Mouse (Mus musculus) forebrain, embryonic 12.5 days (tissue): ENCODE measurements around the gene Pnliprp2. TPM values are rescaled to one million over a fixed set of nuclear protein-coding genes. Genes with fewer than 3 reads are reported as not detected.

Experiments used
- ATAC-seq: fragments of 200-750 bp; cut with Nextera tagmentation; 2 replicates; pipeline ENCODE4 v1.8.0; 2017; ENCODE audit warnings: moderate TSS enrichment; ENCODE audit not compliant: low FRiP score
- H3K27ac ChIP-seq: fragments of 300-500 bp; sonication (generic); 2 replicates; pipeline ENCODE4 v1.5.1; 2016; ENCODE audit warnings: mild to moderate bottlenecking
- H3K27me3 ChIP-seq: fragments of 300-500 bp; sonication (generic); 2 replicates; pipeline ENCODE4 v1.6.1; 2016; ENCODE audit warnings: mild to moderate bottlenecking
- H3K36me3 ChIP-seq: fragments of 300-500 bp; sonication (generic); replicated peaks from 2 replicates; pipeline ENCODE4 v1.6.1; 2016; ENCODE audit warnings: mild to moderate bottlenecking
- H3K4me1 ChIP-seq: fragments of 300-500 bp; sonication (generic); 2 replicates; pipeline ENCODE4 v1.6.1; 2016
- H3K4me2 ChIP-seq: fragments of 300-500 bp; sonication (generic); 2 replicates; pipeline ENCODE4 v1.6.1; 2016; ENCODE audit warnings: mild to moderate bottlenecking, moderate library complexity
- H3K4me3 ChIP-seq: fragments of 300-500 bp; sonication (generic); replicated peaks from 2 replicates; pipeline ENCODE4 v1.5.1; 2016; ENCODE audit warnings: mild to moderate bottlenecking
- H3K9ac ChIP-seq: fragments of 300-500 bp; sonication (generic); 2 replicates; pipeline ENCODE4 v1.6.1; 2016; ENCODE audit warnings: mild to moderate bottlenecking
- H3K9me3 ChIP-seq: fragments of 300-500 bp; sonication (generic); 2 replicates; pipeline ENCODE4 v1.6.1; 2016
- WGBS: fragments of 180-500 bp; shearing (Covaris S2); methylation state at CpG from one replicate; pipeline ENCODE4 v1.1.7; 2016; 5-methylcytosine and 5-hydroxymethylcytosine counted together
- polyA plus RNA-seq: library from polyadenylated mRNA; unstranded; fragments of >200 nt; fragmentation: Nextera tagmentation; extraction: Ambion mirVana; gene quantifications from 2 replicates; pipeline ENCODE4 v1.2.1, GENCODE M21; 2016

Gene Pnliprp2
- polyA plus RNA-seq, 1 experiment from 2014 or later: not detected

- ATAC-seq: peak; percentile 46; the same call in 1 of the 2 replicates
- Histone ChIP-seq H3K27ac (no peak overlapping the region), H3K9me3 (no peaks in the 10 kb centered on the region), H3K4me3 (no peak overlapping the region), H3K27me3 (no peaks in the 10 kb centered on the region), H3K9ac (no peak overlapping the region), H3K36me3 (peaks cover 6% of the 10 kb centered on the region; the same call in 1 of the 2 replicates), H3K4me1 (no peaks in the 10 kb centered on the region), H3K4me2 (no peak overlapping the region)
- 9% methylated on average over 3 of the region's 3 CpGs for WGBS
These were observed 46.8 kb downstream of the Pnliprp2 start for GRCm38 (mm10) chr19:58806364-58806763.

- Histone ChIP-seq H3K36me3 (no peaks in the 10 kb centered on the region), H3K4me3 (no peak overlapping the region), H3K4me1 (no peaks in the 10 kb centered on the region), H3K27me3 (no peaks in the 10 kb centered on the region), H3K9me3 (no peaks in the 10 kb centered on the region), H3K4me2 (no peak overlapping the region), H3K27ac (no peak overlapping the region), H3K9ac (no peak overlapping the region)
- no peak for ATAC-seq
- 76% methylated on average over 6 of the region's 6 CpGs for WGBS
These were observed 49.3 kb downstream of the Pnliprp2 start for GRCm38 (mm10) chr19:58808864-58809263.

- Histone ChIP-seq H3K36me3 (no peaks in the 10 kb centered on the region), H3K4me2 (no peak overlapping the region), H3K4me1 (no peaks in the 10 kb centered on the region), H3K27me3 (no peaks in the 10 kb centered on the region), H3K27ac (no peak overlapping the region), H3K9ac (no peak overlapping the region), H3K9me3 (no peaks in the 10 kb centered on the region), H3K4me3 (no peak overlapping the region)
- no peak for ATAC-seq
- 85% methylated on average over 5 of the region's 5 CpGs for WGBS
These were observed 51.0 kb downstream of the Pnliprp2 start for GRCm38 (mm10) chr19:58810536-58810935.

- H3K27me3 ChIP-seq: no peaks in the 10 kb centered on the region
- no peak overlapping the region for H3K4me2 ChIP-seq
- WGBS: 86% methylated on average over 13 of the region's 13 CpGs
- H3K4me1 ChIP-seq: no peaks in the 10 kb centered on the region
- H3K9me3 ChIP-seq: no peaks in the 10 kb centered on the region
- no peaks in the 10 kb centered on the region for H3K36me3 ChIP-seq
- no peak overlapping the region for H3K4me3 ChIP-seq
- no peak overlapping the region for H3K27ac ChIP-seq
- no peak for ATAC-seq
- no peak overlapping the region for H3K9ac ChIP-seq
These were observed 55.8 kb downstream of the Pnliprp2 start for GRCm38 (mm10) chr19:58815179-58815922.

GRCm38 (mm10) chr19:58816453-58817041 lies 57.0 kb downstream of the Pnliprp2 start:
- Histone ChIP-seq H3K9ac (no peak overlapping the region), H3K36me3 (no peaks in the 10 kb centered on the region), H3K9me3 (no peaks in the 10 kb centered on the region), H3K4me3 (no peak overlapping the region), H3K27ac (no peak overlapping the region), H3K4me1 (no peaks in the 10 kb centered on the region), H3K4me2 (no peak overlapping the region), H3K27me3 (no peaks in the 10 kb centered on the region)
- no peak for ATAC-seq
- WGBS: 84% methylated on average over 17 of the region's 17 CpGs

- Histone ChIP-seq H3K9me3 (no peaks in the 10 kb centered on the region), H3K36me3 (no peaks in the 10 kb centered on the region), H3K4me3 (no peak overlapping the region), H3K9ac (no peak overlapping the region), H3K27ac (no peak overlapping the region), H3K27me3 (no peaks in the 10 kb centered on the region), H3K4me2 (no peak overlapping the region), H3K4me1 (no peaks in the 10 kb centered on the region)
- no peak for ATAC-seq
- 87% methylated on average over 11 of the region's 11 CpGs for WGBS
These were observed 57.9 kb downstream of the Pnliprp2 start for GRCm38 (mm10) chr19:58817398-58817797.

- no peak for ATAC-seq
- no peaks in the 10 kb centered on the region for H3K27me3 ChIP-seq
- no peak overlapping the region for H3K27ac ChIP-seq
- no peak overlapping the region for H3K4me2 ChIP-seq
- H3K9ac ChIP-seq: no peak overlapping the region
- no peak overlapping the region for H3K4me3 ChIP-seq
- H3K9me3 ChIP-seq: no peaks in the 10 kb centered on the region
- no peaks in the 10 kb centered on the region for H3K4me1 ChIP-seq
- 87% methylated on average over 14 of the region's 14 CpGs for WGBS
- H3K36me3 ChIP-seq: no peaks in the 10 kb centered on the region
These were observed 59.3 kb downstream of the Pnliprp2 start for GRCm38 (mm10) chr19:58818571-58819415.

GRCm38 (mm10) chr19:58822454-58823200 lies 63.1 kb downstream of the Pnliprp2 start:
- Histone ChIP-seq H3K27me3 (no peaks in the 10 kb centered on the region), H3K36me3 (peaks cover 7% of the 10 kb centered on the region), H3K27ac (no peak overlapping the region), H3K4me2 (no peak overlapping the region), H3K9ac (no peak overlapping the region), H3K4me3 (no peak overlapping the region), H3K9me3 (no peaks in the 10 kb centered on the region), H3K4me1 (no peaks in the 10 kb centered on the region)
- WGBS: 88% methylated on average over 20 of the region's 20 CpGs
- no peak for ATAC-seq

GRCm38 (mm10) chr19:58823301-58823700 lies 63.8 kb downstream of the Pnliprp2 start:
- H3K27me3 ChIP-seq: no peaks in the 10 kb centered on the region
- no peaks in the 10 kb centered on the region for H3K9me3 ChIP-seq
- H3K4me1 ChIP-seq: no peaks in the 10 kb centered on the region; the same call in 1 of the 2 replicates
- H3K4me3 ChIP-seq: no peak overlapping the region
- 90% methylated on average over 3 of the region's 3 CpGs for WGBS
- H3K4me2 ChIP-seq: no peak overlapping the region
- H3K27ac ChIP-seq: no peak overlapping the region
- no peak overlapping the region for H3K9ac ChIP-seq
- ATAC-seq: no peak
- H3K36me3 ChIP-seq: peaks cover 7% of the 10 kb centered on the region

- Histone ChIP-seq H3K4me1 (no peaks in the 10 kb centered on the region; the same call in 1 of the 2 replicates), H3K27me3 (no peaks in the 10 kb centered on the region), H3K4me3 (no peak overlapping the region), H3K27ac (no peak overlapping the region), H3K36me3 (peaks cover 7% of the 10 kb centered on the region), H3K9me3 (no peaks in the 10 kb centered on the region), H3K9ac (no peak overlapping the region), H3K4me2 (no peak overlapping the region)
- ATAC-seq: no peak
- 65% methylated on average over 1 of the region's 1 CpGs for WGBS
These were observed 64.8 kb downstream of the Pnliprp2 start for GRCm38 (mm10) chr19:58824316-58824715.
